Comparison of ENCODE assay signal across 8 mouse cellular contexts in genomic region chr4:40947565-40948159, GRCm38 (mm10). TPM values are rescaled to one million over a fixed set of nuclear protein-coding genes. Genes with fewer than 3 reads are reported as not detected.
DNase-seq lines count a peak whose midpoint lies in the region; ATAC-seq and TF ChIP-seq lines count a peak whose summit lies in the region.

No protein-coding gene starts in this region.

- H3K4me2 ChIP-seq in forebrain, embryonic 16.5 days (ENCODE audit: low read length) = peak overlapping the region; percentile 83
- H3K4me2 ChIP-seq in liver, embryonic 16.5 days (ENCODE audit: low read depth, low read length) = peak overlapping the region; percentile 85
- peak overlapping the region; percentile 70 for H3K4me2 ChIP-seq in stomach, postnatal 0 days (replicated peaks; ENCODE audit: low read depth)

- peaks cover 27% of the 10 kb centered on the region for H3K4me1 ChIP-seq in forebrain, embryonic 16.5 days (replicated peaks; ENCODE audit: control insufficient read depth, insufficient read depth, low read length)
- peaks cover 23% of the 10 kb centered on the region for H3K4me1 ChIP-seq in liver, embryonic 16.5 days (ENCODE audit: control insufficient read depth, low read depth, low read length)
- H3K4me1 ChIP-seq in stomach, postnatal 0 days (replicated peaks; ENCODE audit: control insufficient read depth, insufficient read depth) = peaks cover 5% of the 10 kb centered on the region; the same call in 1 of the 2 replicates

- peak overlapping the region; percentile 95 for H3K4me3 ChIP-seq in layer of hippocampus, adult 2 months
- H3K4me3 ChIP-seq in forebrain, embryonic 16.5 days (replicated peaks; ENCODE audit: low read length) = peak overlapping the region; percentile 90
- peak overlapping the region; percentile 98 for H3K4me3 ChIP-seq in liver, embryonic 16.5 days (ENCODE audit: low read depth, low read length)
- H3K4me3 ChIP-seq in stomach, postnatal 0 days (ENCODE audit: low read depth, low read length) = peak overlapping the region; percentile 90

- no peak for TF ChIP-seq EP300 in stomach, postnatal 0 days (optimal IDR thresholded peaks at IDR 0.05)

- peak; percentile 7 for ATAC-seq in activated CD4-positive, CD25-positive, alpha-beta regulatory T cell, adult 4 months
- ATAC-seq in forebrain, embryonic 16.5 days = peak; percentile 84
- peak; percentile 30 for ATAC-seq in liver, embryonic 16.5 days (ENCODE audit: low read depth)
- ATAC-seq in stomach, postnatal 0 days (ENCODE audit: low FRiP score, low TSS enrichment) = peak; percentile 12; the same call in 1 of the 2 replicates

- DNase-seq in layer of hippocampus, adult 2 months (ENCODE audit: low spot score in 2 of 2) = no peak
- no peak for DNase-seq in layer of hippocampus, adult 9-10 months (ENCODE audit: low spot score)
- DNase-seq in stomach, postnatal 0 days (ENCODE audit: low spot score) = no peak
- no peak for DNase-seq in left cerebral cortex, adult 9 months (ENCODE audit: low spot score in 2 of 2)
- DNase-seq in frontal cortex, postnatal 14 days (ENCODE audit: low spot score in 2 of 2) = no peak

- H3K9me3 ChIP-seq in forebrain, embryonic 16.5 days (ENCODE audit: control insufficient read depth, low read length) = no peaks in the 10 kb centered on the region
- no peaks in the 10 kb centered on the region for H3K9me3 ChIP-seq in liver, embryonic 16.5 days (replicated peaks; ENCODE audit: control insufficient read depth, low read length)
- no peaks in the 10 kb centered on the region for H3K9me3 ChIP-seq in stomach, postnatal 0 days (ENCODE audit: control insufficient read depth, low read length)

- 0% methylated on average over 35 of the region's 40 CpGs for WGBS in forebrain, embryonic 16.5 days
- under 1% methylated on average over 40 of the region's 40 CpGs for WGBS in liver, embryonic 16.5 days (ENCODE audit: insufficient replicate concordance)
- 1% methylated on average over 38 of the region's 40 CpGs for WGBS in stomach, postnatal 0 days

- peaks cover 14% of the 10 kb centered on the region for H3K36me3 ChIP-seq in forebrain, embryonic 16.5 days (ENCODE audit: control insufficient read depth, insufficient read depth)
- H3K36me3 ChIP-seq in liver, embryonic 16.5 days (ENCODE audit: control insufficient read depth, insufficient read depth) = peaks cover 21% of the 10 kb centered on the region
- peaks cover 7% of the 10 kb centered on the region; the same call in 1 of the 2 replicates for H3K36me3 ChIP-seq in stomach, postnatal 0 days (ENCODE audit: control insufficient read depth, insufficient read depth, low read length)

- H3K9ac ChIP-seq in forebrain, embryonic 16.5 days (replicated peaks; ENCODE audit: low read depth, low read length) = peak overlapping the region; percentile 87
- H3K9ac ChIP-seq in liver, embryonic 16.5 days (ENCODE audit: low read depth, low read length) = peak overlapping the region; percentile 95
- peak overlapping the region; percentile 91 for H3K9ac ChIP-seq in stomach, postnatal 0 days (ENCODE audit: low read length)

- H3K27ac ChIP-seq in layer of hippocampus, adult 2 months = peak overlapping the region; percentile 83
- H3K27ac ChIP-seq in forebrain, embryonic 16.5 days (ENCODE audit: low read length) = peak overlapping the region; percentile 81
- H3K27ac ChIP-seq in liver, embryonic 16.5 days (ENCODE audit: low read length) = peak overlapping the region; percentile 93
- peak overlapping the region; percentile 95 for H3K27ac ChIP-seq in stomach, postnatal 0 days (replicated peaks)

- H3K27me3 ChIP-seq in forebrain, embryonic 16.5 days (replicated peaks; ENCODE audit: control insufficient read depth, insufficient read depth, low read length) = no peaks in the 10 kb centered on the region
- H3K27me3 ChIP-seq in liver, embryonic 16.5 days (ENCODE audit: control insufficient read depth, insufficient read depth, low read depth, low read length) = no peaks in the 10 kb centered on the region
- no peaks in the 10 kb centered on the region for H3K27me3 ChIP-seq in stomach, postnatal 0 days (ENCODE audit: control insufficient read depth, insufficient read depth, low read length)

- TF ChIP-seq CTCF in layer of hippocampus, adult 2 months (conservative IDR thresholded peaks at IDR 0.05) = peak; percentile 55
- TF ChIP-seq CTCF in stomach, postnatal 0 days (IDR thresholded peaks at IDR 0.05; ENCODE audit: low read depth) = 0 out of 2 replicates have a peak, but pooled peaks have one; percentile 31

RNA-seq across cellular contexts. Expression of gene Bag1, which starts 0.4 kb away (rescaled TPM):
- total RNA-seq in layer of hippocampus, adult 2 months (2021) = 100 to 1,000 TPM; 149 to 151 TPM
- polyA plus RNA-seq in activated CD4-positive, CD25-positive, alpha-beta regulatory T cell, adult 4 months (2017; shearing (Covaris generic)) = 10 to 100 TPM; 11.5 to 15.0 TPM
- 180 and 214 TPM in 2 replicates for polyA plus RNA-seq in forebrain, embryonic 16.5 days (2015; fragmentation: Nextera tagmentation; extraction: Ambion mirVana)
- polyA plus RNA-seq in liver, embryonic 16.5 days (2015; fragmentation: Nextera tagmentation; extraction: Ambion mirVana) = 99.7 and 103 TPM in 2 replicates
- polyA plus RNA-seq in stomach, postnatal 0 days (2015; fragmentation: Nextera tagmentation; extraction: Ambion mirVana) = 259 and 270 TPM in 2 replicates

RNA-seq across cellular contexts. Expression of gene Chmp5, which starts 0.5 kb away (rescaled TPM):
- total RNA-seq in layer of hippocampus, adult 2 months (2021) = 10 to 100 TPM; 81.5 to 84.7 TPM
- 100 to 1,000 TPM; 121 to 129 TPM for polyA plus RNA-seq in activated CD4-positive, CD25-positive, alpha-beta regulatory T cell, adult 4 months (2017; shearing (Covaris generic))
- 167 and 183 TPM in 2 replicates for polyA plus RNA-seq in forebrain, embryonic 16.5 days (2015; fragmentation: Nextera tagmentation; extraction: Ambion mirVana)
- 41.8 and 44.6 TPM in 2 replicates for polyA plus RNA-seq in liver, embryonic 16.5 days (2015; fragmentation: Nextera tagmentation; extraction: Ambion mirVana)
- polyA plus RNA-seq in stomach, postnatal 0 days (2015; fragmentation: Nextera tagmentation; extraction: Ambion mirVana) = 121 and 125 TPM in 2 replicates

RNA-seq across cellular contexts. Expression of gene Nfx1, which starts 23.0 kb away (rescaled TPM):
- 10 to 100 TPM; 72.0 to 77.1 TPM for total RNA-seq in layer of hippocampus, adult 2 months (2021)
- 10 to 100 TPM; 92.3 to 93.9 TPM for polyA plus RNA-seq in activated CD4-positive, CD25-positive, alpha-beta regulatory T cell, adult 4 months (2017; shearing (Covaris generic))
- polyA plus RNA-seq in forebrain, embryonic 16.5 days (2015; fragmentation: Nextera tagmentation; extraction: Ambion mirVana) = 133 and 141 TPM in 2 replicates
- 30.5 and 31.5 TPM in 2 replicates for polyA plus RNA-seq in liver, embryonic 16.5 days (2015; fragmentation: Nextera tagmentation; extraction: Ambion mirVana)
- polyA plus RNA-seq in stomach, postnatal 0 days (2015; fragmentation: Nextera tagmentation; extraction: Ambion mirVana) = 27.9 and 28.5 TPM in 2 replicates

RNA-seq across cellular contexts. Expression of gene Spink4, which starts 27.8 kb away (rescaled TPM):
- not detected for total RNA-seq in layer of hippocampus, adult 2 months (2021)
- not detected for polyA plus RNA-seq in activated CD4-positive, CD25-positive, alpha-beta regulatory T cell, adult 4 months (2017; shearing (Covaris generic))
- polyA plus RNA-seq in forebrain, embryonic 16.5 days (2015; fragmentation: Nextera tagmentation; extraction: Ambion mirVana) = not detected in 2 replicates
- 0.90 and 2.9 TPM in 2 replicates for polyA plus RNA-seq in liver, embryonic 16.5 days (2015; fragmentation: Nextera tagmentation; extraction: Ambion mirVana)
- polyA plus RNA-seq in stomach, postnatal 0 days (2015; fragmentation: Nextera tagmentation; extraction: Ambion mirVana) = 75.5 and 86.9 TPM in 2 replicates

Comparison
In these comparisons a context has a peak if more than half of its experiments do, and no peak if none do; other contexts are left out.
1. ATAC-seq: peak in every context shown above with its lines; median percentile 84 in forebrain, embryonic 16.5 days; 30 in liver, embryonic 16.5 days; 12 in stomach, postnatal 0 days; 7 in activated CD4-positive, CD25-positive, alpha-beta regulatory T cell, adult 4 months.